Mouse (Mus musculus) fat pad, adult 2 months (tissue): ENCODE measurements around the gene Galnt14.

Source experiments
- DNase-seq: peaks from one replicate; pipeline ENCODE4 v3.0.0-alpha.2; 2011; ENCODE audit warnings: low read depth, low spot score; ENCODE audit errors: extremely low read depth

Gene Galnt14

GRCm38 (mm10) chr17:73710042-73710911, at the start of gene Galnt14:
Gene Galnt14, minus strand, starts transcription at chr17:73710453.
- DNase-seq = no peak

DNA sequence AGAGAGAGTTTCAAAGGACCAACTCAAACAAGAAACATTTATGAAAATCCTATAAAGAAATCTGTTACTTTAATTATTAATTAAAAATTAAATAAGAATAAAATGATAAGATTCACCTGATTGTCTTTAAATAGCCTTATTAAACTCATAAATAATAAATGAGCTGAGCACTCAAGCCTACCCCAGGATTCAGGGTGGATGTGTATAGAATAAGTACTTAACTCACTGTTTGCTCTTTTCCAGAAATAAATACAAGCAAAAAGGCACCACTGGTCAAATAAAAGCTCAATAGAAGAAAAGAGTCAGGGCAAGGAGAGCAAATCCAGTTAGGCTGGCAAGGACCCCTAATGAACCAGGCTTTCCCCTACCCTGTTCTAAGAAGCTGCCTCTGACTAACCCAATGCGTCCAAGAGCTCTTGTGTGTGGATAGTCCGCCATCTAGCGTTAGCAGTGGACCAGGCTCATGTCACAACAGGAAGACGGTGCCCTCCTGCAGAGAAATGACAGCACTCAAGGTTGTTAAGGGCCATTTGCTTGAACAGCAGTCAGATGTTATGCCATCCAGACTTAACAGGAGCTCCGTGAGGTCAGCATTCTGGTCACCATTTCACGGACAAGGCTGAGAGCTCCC, 33.5 kb upstream of the Galnt14 start:
- DNase-seq = no peak

DNA sequence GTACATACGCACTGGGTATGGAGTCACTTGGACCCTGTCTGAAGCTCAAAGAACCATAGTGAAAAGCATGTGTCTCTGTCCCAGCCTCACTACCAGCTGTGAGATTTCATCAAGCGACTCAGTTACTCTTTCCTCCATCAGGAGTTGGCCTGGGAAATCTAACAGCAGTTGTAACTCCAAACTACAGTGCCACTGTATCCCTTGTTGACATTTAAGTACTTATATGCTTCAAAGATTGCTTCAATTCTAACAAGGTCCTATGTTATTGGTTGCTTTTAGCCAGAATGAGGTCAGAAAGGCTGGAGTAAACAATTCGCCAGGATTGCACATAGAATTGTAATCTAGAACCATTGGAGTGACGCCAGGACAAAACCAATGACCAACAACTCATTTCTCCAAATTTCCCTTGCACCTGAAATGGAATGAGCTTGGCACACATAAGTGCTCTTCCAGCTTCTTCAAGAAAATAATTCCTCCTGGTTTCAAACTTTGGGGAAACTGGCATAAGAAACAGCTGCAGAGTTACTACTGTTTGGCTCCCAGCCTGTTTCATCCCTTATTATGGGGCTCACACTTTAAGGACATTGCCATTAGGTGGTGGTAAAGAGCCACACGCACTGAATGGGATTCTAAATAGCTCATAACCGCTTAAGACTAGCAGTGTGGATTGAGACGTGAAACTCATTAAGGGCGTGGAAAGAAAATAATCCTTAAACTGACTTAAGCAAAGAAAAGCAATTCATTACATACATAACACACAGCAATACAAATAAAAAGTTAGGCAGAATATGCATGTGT, 13.8 kb upstream of the Galnt14 start:
- DNase-seq = no peak

DNA sequence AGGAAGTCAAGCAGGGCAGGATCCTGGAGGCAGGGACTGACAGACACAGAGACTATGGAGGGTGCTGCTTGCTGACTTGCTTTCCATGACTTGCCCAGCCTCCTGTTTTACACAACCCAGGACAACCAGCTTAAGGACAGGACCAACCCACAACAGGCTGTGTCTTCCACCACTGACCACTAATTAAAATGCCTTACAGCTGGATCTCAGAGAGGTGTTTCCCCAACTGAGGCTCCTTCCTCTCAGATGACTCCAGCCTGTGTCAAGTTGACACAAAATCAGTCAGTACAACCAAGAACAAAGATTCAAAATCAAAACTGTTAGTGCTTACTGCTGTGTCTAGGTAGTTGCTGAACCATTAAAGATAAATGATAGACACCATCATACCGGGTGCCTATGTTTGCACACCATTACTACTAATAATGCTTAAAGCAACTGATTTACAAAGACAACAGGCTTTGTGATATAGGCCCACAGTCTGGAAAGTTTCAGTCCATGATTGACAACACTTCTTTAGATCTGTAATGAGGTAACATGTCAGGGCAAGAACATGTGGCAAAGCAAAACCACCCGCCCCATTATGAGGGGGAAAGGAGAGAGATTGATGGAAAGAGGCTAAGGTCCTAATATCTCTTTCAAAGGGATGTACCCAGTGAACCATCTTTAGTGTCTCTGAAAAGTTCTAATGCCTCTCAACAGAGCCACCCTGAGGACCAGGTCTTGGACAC, 8.9 kb upstream of the Galnt14 start:
- no peak for DNase-seq

GRCm38 (mm10) chr17:73716684-73717083, 6.4 kb upstream of the Galnt14 start:
- DNase-seq = no peak

GRCm38 (mm10) chr17:73714440-73715221, 4.4 kb upstream of the Galnt14 start:
- no peak for DNase-seq

DNA sequence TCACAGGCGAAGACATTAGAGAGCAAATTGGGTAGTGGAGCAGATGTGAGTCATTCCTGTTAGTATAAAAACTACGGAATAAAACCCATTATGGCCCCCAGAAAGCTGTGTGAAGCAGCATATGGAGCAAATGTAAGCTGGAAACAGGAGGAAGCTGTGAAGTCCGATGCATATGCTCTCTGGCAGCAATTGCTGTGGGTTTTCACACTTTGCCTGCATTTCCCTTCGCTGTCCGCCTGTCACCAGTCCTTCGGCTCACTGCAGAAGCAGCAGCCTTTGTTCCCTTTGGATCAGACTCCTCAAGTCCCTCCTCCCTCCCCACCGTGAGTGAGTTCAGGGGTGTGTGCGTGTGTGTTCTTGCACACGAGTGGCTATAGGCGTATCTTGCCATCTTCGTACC, 3.1 kb upstream of the Galnt14 start:
- no peak for DNase-seq

DNA sequence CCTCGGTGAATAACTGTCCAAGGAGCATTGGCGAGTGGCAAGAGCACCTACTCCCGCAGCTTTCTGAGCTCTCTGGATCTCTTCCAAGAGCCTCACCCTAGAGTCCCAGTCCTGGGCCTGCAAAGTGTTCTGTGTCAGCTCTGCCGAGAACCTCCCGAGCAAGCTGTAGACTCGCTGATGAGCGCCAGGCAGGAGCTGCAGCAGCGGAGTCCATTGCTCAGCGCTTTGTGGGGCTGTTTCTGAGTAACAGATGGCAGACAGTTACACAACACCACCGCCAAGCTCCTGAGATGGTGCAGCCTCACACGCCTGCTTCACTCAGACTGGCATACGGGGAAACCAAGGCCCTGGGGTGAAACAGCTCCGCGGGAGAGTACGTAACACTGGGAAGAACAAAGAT, 1.7 kb upstream of the Galnt14 start:
- DNase-seq = no peak

- DNase-seq = no peak
These were observed 867 bp downstream of the Galnt14 start for GRCm38 (mm10) chr17:73709131-73710041.

DNA sequence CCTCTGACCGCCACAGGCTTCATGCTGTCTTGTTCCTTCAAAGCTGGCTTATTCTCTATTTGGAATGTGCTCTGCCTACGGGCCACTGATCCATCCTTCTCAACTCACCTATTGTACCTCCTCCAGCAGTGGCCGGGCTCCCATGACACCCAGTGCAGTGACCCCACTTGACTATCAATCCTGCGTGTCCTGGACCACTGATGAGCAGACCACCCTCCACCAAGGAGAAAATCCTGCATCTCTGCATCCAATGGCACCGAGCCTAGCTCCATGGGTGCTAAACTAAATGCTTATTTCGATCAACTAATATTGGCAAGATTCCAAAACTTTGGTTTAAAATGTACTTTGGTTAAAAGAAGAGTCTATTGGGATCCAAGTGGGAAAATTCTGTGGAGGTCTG, 1.8 kb downstream of the Galnt14 start:
- DNase-seq = no peak

GRCm38 (mm10) chr17:73703571-73703970, 6.7 kb downstream of the Galnt14 start:
- no peak for DNase-seq

- DNase-seq = no peak
These were observed 9.2 kb downstream of the Galnt14 start for GRCm38 (mm10) chr17:73701016-73701415.

- DNase-seq = no peak
These were observed 10.4 kb downstream of the Galnt14 start for GRCm38 (mm10) chr17:73699881-73700280.

GRCm38 (mm10) chr17:73694206-73694952, 15.9 kb downstream of the Galnt14 start:
- no peak for DNase-seq

DNA sequence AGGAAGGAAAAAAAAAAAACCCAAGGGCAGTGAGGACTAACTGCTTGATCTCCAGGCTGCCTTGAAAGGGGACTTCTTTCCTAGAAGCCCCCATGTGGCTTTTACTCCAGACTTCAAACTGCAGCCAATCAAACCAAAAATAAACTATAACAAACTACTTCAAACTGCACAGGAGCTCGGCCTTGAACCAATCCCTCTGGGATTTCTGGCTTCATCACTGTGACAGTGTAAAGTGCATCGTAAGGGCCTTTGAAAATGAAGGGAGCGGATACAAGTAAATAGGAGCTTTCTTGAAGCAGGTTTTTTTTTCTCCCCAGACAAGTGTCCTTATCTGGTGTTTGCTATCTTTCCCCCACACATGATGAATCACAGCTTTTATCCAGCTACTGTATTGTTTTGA, 22.0 kb downstream of the Galnt14 start:
- DNase-seq = no peak

GRCm38 (mm10) chr17:73686292-73686691, 24.0 kb downstream of the Galnt14 start:
- no peak for DNase-seq

GRCm38 (mm10) chr17:73684746-73685145, 25.5 kb downstream of the Galnt14 start:
- no peak for DNase-seq

DNA sequence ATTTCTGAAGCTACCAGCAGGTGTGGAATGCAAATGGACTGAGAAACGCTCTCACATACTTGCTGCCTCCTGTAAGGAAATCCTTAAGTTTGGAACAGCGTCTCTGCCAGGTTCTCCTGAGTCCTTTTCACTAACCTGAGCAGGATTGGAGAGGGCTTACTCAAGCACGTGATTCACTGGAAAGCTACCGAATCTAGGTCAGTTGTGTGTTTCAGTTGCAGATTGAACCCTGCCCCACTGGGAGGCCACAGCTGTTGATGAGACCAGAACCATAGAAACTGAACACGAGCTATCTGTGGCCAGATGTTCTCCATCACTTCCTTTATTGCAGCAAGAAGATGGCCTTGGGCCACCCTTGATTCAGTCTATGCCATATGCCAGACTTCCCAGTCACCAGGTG, 38.3 kb downstream of the Galnt14 start:
- no peak for DNase-seq
